Mouse (Mus musculus): ENCODE data around the gene Kbtbd6. TPM values are rescaled to one million over a fixed set of nuclear protein-coding genes. Genes with fewer than 3 reads are reported as not detected.

The Kbtbd6 gene
- polyA plus RNA-seq, 1 experiment from 2014 or later, result 7.3 TPM

DNA sequence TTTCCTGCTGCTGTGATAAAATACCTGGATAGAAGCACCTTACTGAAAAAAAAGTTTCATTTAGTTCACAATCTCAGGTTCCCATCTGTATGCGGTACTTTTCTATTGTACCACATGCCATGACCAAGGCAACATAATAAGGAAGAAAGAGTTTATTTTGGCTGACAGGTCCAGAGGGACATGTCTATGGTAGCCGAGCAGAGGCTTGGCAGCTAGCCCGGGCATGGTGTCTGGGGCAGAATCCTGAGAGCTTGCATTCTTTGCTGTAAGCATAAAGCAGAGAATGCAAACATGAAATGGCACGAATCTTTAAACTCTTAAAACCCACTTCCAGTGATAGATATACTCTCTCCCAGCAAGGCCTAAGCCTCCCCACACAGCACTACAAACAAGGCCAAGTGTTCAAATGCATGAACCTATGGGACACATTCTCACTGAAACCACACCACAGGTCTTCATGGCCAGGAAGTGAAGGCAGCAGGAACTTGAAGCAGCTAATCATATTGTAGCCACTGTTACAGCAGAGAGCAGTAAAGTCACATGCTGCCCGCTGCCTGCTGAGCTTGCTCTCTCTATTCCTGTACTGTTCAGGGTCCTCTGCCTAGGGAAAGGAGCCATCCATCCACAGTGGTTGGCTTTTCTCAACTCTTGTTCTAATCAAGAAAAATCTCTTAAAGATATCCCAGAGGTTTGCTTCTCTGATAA is 51.9 kb downstream of the Kbtbd6 start:
- ATAC-seq (ENCODE audit: insufficient number of reproducible peaks, low FRiP score, low TSS enrichment, low read depth), result no peak
- no peak for DNase-seq (ENCODE audit: low spot score)
- 90% methylated on average over 5 of the region's 5 CpGs for WGBS
- Histone ChIP-seq H3K9ac (ENCODE audit: low read length) (no peak overlapping the region), H3K9me3 (ENCODE audit: control insufficient read depth, low read length) (no peaks in the 10 kb centered on the region), H3K27me3 (ENCODE audit: control insufficient read depth, insufficient read depth, low read length) (no peaks in the 10 kb centered on the region), H3K4me2 (ENCODE audit: low read depth, severe bottlenecking) (no peak overlapping the region), H3K27ac (replicated peaks; ENCODE audit: low read depth, low read length) (no peak overlapping the region), H3K4me3 (ENCODE audit: low read depth, low read length) (no peak overlapping the region), H3K36me3 (ENCODE audit: control insufficient read depth, insufficient read depth, low read length) (no peaks in the 10 kb centered on the region), H3K4me1 (ENCODE audit: control insufficient read depth, insufficient read depth, low read length) (no peaks in the 10 kb centered on the region; the same call in 1 of the 2 replicates)

Other genes with a start within 250 kb of the Kbtbd6 start
- gene Zfp957, start 204.5 kb upstream of the Kbtbd6 start, polyA plus RNA-seq (2014; fragmentation: Nextera tagmentation; extraction: Ambion mirVana), result not detected in 2 replicates
- 19.6 and 20.8 TPM in 2 replicates for gene Rgcc, start 150.2 kb upstream of the Kbtbd6 start, polyA plus RNA-seq (2014; fragmentation: Nextera tagmentation; extraction: Ambion mirVana)
- 49.1 and 51.5 TPM in 2 replicates for gene Naa16, start 61.1 kb upstream of the Kbtbd6 start, polyA plus RNA-seq (2014; fragmentation: Nextera tagmentation; extraction: Ambion mirVana)
- gene Mtrf1, start 54.1 kb upstream of the Kbtbd6 start, polyA plus RNA-seq (2014; fragmentation: Nextera tagmentation; extraction: Ambion mirVana), result 9.0 and 9.9 TPM in 2 replicates
- 18.7 and 20.8 TPM in 2 replicates for gene Kbtbd7, start 25.3 kb upstream of the Kbtbd6 start, polyA plus RNA-seq (2014; fragmentation: Nextera tagmentation; extraction: Ambion mirVana)
- gene Elf1, start 29.4 kb downstream of the Kbtbd6 start, polyA plus RNA-seq (2014; fragmentation: Nextera tagmentation; extraction: Ambion mirVana), result 7.5 and 7.8 TPM in 2 replicates
- gene Wbp4, start 29.7 kb downstream of the Kbtbd6 start, polyA plus RNA-seq (2014; fragmentation: Nextera tagmentation; extraction: Ambion mirVana), result 58.9 and 59.4 TPM in 2 replicates
- gene Sugt1, start 135.9 kb downstream of the Kbtbd6 start, polyA plus RNA-seq (2014; fragmentation: Nextera tagmentation; extraction: Ambion mirVana), result 161 and 165 TPM in 2 replicates
- 15.2 and 18.9 TPM in 2 replicates for gene Cnmd, start 210.3 kb downstream of the Kbtbd6 start, polyA plus RNA-seq (2014; fragmentation: Nextera tagmentation; extraction: Ambion mirVana)

Data from limb, embryonic 11.5 days (tissue).